Mouse (Mus musculus): ENCODE results near the gene Med9.

Med9 gene

GRCm38 (mm10) chr11:59948401-59948767, 378 bp downstream of the Med9 start:
- peak; percentile 46 for DNase-seq (ENCODE audit: low read depth)

GRCm38 (mm10) chr11:59952892-59953291, 4.9 kb downstream of the Med9 start:
- no peak for DNase-seq (ENCODE audit: low read depth)

- no peak for DNase-seq (ENCODE audit: low read depth)
Measured at GRCm38 (mm10) chr11:59956749-59957148, 8.7 kb downstream of the Med9 start.

- no peak for DNase-seq (ENCODE audit: low read depth)
Measured at GRCm38 (mm10) chr11:59959453-59959852, 11.4 kb downstream of the Med9 start.

GRCm38 (mm10) chr11:59960476-59961337, 12.7 kb downstream of the Med9 start:
- no peak for DNase-seq (ENCODE audit: low read depth)

GRCm38 (mm10) chr11:59961338-59961875, 13.4 kb downstream of the Med9 start:
- DNase-seq (ENCODE audit: low read depth), result no peak

- DNase-seq (ENCODE audit: low read depth), result no peak
Measured at GRCm38 (mm10) chr11:59962590-59962989, 14.6 kb downstream of the Med9 start.

GRCm38 (mm10) chr11:59963364-59964162, 15.6 kb downstream of the Med9 start:
- DNase-seq (ENCODE audit: low read depth), result no peak

- no peak for DNase-seq (ENCODE audit: low read depth)
Measured at GRCm38 (mm10) chr11:59964163-59964758, 16.3 kb downstream of the Med9 start.

GRCm38 (mm10) chr11:59964818-59965217, 16.8 kb downstream of the Med9 start, which contains the start of gene Rasd1:
Rasd1 (minus strand) TSS chr11:59964944.
- peak; percentile 79 for DNase-seq (ENCODE audit: low read depth)

GRCm38 (mm10) chr11:59965227-59966101, 17.5 kb downstream of the Med9 start:
- peak; percentile 63 for DNase-seq (ENCODE audit: low read depth)

GRCm38 (mm10) chr11:59966102-59966483, 18.1 kb downstream of the Med9 start:
- no peak for DNase-seq (ENCODE audit: low read depth)

GRCm38 (mm10) chr11:59967765-59968164, 19.8 kb downstream of the Med9 start:
- DNase-seq (ENCODE audit: low read depth), result no peak

GRCm38 (mm10) chr11:59970780-59971179, 22.8 kb downstream of the Med9 start:
- no peak for DNase-seq (ENCODE audit: low read depth)

GRCm38 (mm10) chr11:59971691-59972090, 23.7 kb downstream of the Med9 start:
- DNase-seq (ENCODE audit: low read depth), result no peak

- no peak for DNase-seq (ENCODE audit: low read depth)
Measured at GRCm38 (mm10) chr11:59973389-59973788, 25.4 kb downstream of the Med9 start.

- DNase-seq (ENCODE audit: low read depth), result no peak
Measured at GRCm38 (mm10) chr11:59975241-59975640, 27.2 kb downstream of the Med9 start.

GRCm38 (mm10) chr11:59977831-59978230, 29.8 kb downstream of the Med9 start:
- DNase-seq (ENCODE audit: low read depth), result no peak

GRCm38 (mm10) chr11:59989406-59989805, 41.4 kb downstream of the Med9 start:
- DNase-seq (ENCODE audit: low read depth), result no peak

- peak; percentile 65 for DNase-seq (ENCODE audit: low read depth)
Measured at GRCm38 (mm10) chr11:59991365-59991764, 43.4 kb downstream of the Med9 start.

- DNase-seq (ENCODE audit: low read depth), result no peak
Measured at GRCm38 (mm10) chr11:59994318-59994717, 46.3 kb downstream of the Med9 start.

Measured in 416B (cell line).